Mouse (Mus musculus): ENCODE measurements around the gene Wdr5.
"Not testable (repeated sequence)": the region's sequence is repeated elsewhere in the genome, so short reads cannot be mapped to it uniquely, and the experiment has no call there.

Gene Wdr5

DNA sequence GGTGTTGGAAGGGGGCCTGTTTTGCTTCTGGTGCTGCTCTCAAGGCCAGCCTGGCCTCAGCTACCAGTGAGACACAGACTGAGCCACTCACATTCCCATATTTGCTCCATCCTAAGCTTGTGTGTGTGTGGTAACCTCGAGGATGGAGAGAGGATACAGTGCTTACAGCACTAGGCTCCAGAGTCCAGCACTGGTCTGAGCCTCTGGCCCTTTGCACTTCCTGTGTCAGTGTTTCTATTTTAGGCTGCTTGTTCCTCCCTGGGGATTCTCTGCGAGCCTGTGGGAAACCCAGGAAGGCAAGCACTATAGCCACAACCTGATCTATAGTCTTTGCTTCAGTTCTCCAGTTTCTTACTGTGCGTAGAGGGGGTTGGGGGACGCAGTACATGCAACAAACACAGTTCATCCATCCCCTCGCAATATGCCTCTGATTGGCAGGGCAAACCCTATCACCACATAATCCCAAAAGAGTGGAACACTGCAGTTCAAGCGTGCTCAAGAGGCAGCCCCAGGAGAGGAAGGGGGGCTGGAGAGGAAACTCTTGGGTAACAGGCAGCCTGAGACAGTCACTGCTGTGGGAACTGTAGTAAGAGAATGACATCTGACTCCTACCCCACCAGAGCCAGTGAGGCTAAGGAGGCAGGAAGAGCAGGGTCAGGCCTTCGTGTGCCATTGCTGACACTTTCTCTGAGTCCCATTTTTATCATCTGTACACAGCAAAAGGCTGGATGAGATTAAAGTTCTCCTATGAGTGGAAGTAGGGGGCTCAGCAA, 10.7 kb upstream of the Wdr5 start:
- no peak for DNase-seq (ENCODE audit: low spot score)

DNA sequence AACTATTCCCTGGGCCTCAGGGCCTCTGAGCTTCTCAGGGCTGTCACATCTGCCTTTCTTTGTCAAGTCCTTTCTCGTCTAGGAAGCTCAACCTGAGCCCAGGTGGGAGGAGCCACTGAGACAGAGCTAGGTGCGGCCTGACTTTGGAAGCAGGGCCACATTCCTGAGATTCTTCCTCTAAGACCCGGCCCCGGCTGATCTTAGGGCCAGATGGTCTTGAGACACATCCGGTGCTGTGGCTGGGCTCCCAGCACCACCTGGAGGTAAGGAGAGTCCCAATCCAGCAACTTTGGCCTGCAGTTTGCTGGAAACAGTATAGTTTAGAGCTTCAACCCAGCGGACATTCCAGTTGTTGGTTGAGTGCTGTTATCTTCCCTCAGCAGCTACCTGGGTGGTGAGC, 9.4 kb upstream of the Wdr5 start:
- DNase-seq (ENCODE audit: low spot score): no peak

DNA sequence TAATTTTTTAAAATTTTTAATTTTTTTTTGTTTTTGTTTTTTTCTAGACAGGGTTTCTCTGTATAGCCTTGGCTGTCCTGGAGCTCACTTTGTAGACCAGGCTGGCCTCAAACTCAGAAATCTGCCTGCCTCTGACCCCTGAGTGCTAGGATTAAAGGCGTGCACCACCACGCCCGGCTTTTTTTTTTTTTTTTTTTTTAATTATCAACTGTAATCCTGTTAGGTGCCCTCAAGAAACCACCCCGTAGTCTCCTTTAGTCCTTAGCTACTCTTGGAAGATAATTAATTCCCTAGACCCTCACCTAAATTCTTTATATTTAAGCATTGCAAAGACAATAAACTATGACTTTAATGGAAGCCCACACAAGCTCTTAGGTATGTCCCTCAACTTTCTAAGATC, 8.3 kb upstream of the Wdr5 start:
- not testable (repeated sequence) for DNase-seq (ENCODE audit: low spot score)

DNA sequence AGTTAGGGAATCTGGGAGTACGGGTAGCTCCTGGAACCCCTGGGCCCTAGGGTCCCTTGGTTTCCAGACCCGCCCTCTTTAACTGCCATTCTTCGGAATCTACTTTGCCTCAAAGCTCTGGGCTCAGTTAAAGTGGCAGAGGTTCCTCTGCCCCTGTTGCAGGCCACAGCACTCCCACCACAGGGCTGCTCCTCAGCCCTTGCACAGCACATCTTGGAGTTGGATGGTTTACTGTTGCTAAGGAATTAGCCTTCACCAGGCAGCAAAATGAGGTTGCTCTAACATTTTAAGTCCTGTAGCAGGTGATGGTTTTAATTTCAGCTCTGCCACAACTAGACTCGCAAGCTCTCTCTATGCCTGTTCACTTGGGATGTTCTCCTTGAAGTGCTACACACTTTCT, 7.4 kb upstream of the Wdr5 start, which contains the start of gene Brd3:
Brd3 (minus strand) TSS at position 101 of the 400 bp plus-strand sequence.
- DNase-seq (ENCODE audit: low spot score): no peak

DNA sequence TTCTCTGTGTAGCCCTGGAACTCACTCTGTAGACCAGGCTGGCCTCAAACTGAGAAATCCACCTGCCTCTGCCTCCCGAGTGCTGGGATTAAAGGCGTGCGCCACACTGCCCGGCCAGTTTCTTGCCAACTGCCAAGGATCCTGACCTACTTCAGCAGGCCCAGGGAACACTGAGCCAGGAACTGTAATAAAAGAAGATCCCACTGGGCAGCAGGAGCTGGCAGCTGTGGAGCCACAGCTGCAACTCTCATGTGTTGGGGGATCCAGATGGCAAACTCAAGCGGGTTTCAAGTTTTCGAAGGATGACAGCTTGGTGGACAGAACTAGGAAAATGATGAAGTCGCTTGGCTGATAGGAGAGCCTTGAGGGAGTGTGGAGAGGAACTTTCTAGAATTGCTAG, 4.3 kb upstream of the Wdr5 start:
- DNase-seq (ENCODE audit: low spot score): no peak

DNA sequence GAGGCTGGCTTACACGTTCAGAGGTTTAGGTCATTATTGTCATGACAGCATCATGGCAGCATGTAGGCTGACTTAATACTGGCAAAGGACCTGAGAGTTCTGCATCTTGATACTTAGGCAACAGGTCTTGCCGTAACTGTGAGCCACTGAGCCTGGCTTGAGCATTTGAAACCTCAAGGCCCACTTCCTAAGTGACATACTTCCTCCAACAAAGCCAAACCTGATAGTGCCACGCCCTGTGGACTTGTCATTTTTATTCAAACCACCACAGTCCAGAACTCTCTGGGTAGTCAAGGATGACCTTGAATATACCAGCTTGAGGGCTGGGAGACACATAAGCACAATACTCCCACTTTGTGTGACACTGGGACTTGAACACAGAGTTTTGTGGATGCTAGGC, 2.0 kb upstream of the Wdr5 start:
- DNase-seq (ENCODE audit: low spot score): no peak

DNA sequence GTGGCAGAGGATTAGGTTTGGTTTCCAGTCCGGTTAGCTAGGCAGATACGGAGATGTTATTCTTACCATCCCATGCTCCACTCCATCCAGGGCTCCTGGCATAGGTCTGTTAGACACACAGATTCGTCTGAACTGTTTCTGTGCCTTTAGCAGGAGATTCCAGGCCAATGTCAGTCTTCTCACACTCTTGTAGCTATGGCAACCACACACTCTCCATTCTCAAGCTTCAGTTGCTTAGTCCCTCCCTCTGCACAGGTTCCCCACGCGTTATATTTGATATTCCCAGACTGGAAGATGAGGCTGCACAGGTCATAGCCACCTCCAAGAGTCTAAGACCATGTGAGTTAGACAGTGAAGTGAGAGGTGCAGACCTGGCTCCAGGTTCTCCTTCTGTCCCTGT, 1.1 kb upstream of the Wdr5 start:
- DNase-seq (ENCODE audit: low spot score): no peak

DNA sequence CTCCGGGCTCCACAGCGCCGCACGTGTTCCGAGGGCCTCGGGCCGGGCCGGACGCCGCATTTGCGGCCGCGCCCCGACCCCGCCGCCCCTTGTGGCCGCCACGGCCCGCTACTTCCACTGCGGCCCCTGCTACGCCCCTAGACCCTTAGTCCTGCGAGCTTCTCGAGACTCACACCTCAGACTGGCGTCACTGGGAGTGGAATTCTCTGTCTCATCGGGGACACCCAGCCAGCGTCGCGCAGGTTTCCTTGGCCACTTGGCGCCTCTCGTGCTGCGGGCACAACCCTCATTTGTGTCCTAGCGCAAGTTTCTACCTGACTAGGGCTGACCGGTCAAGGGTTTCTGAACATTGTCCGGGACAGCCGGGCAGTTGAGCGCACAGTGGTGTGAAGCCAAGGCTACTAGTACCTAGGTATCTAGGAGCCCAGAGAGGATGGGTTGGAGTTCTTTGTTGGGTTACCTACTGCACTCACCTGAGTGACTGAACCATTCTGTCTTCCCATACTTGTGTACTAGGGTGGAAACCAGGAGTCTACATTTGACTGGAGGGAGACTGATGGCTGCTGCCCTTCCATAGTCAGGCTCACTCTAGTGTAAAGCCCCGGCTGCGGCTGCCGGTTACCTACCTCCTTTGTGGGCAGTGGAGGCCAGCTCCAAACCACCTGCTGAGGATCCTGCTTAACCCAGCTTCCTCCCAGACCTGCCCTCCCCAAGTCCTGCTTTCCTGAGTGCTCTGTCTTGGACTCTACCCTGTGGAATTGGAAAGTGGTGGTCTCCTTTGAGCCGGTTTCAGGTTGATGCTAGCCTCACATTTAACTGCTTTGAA, 597 bp downstream of the Wdr5 start:
- no peak for DNase-seq (ENCODE audit: low spot score)

DNA sequence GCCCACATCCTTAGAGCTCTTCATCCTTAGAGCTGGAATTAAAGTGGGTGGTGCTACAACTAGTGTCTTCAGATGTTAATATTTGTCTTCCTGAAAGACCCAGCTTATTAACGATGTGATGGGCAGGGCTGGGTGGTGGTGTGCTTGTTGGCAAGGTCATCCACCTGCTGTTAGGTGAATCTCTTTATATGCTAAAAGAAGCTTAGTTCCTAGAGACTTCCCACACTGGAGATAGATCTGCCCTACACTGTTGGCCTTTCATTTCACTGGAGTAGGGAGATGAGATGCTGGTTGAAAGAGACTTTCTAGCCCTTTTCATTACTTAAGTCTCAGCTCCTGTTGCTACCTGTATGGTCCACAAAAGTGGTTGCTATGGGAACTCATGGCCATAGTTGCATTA, 1.3 kb downstream of the Wdr5 start:
- DNase-seq (ENCODE audit: low spot score): no peak

DNA sequence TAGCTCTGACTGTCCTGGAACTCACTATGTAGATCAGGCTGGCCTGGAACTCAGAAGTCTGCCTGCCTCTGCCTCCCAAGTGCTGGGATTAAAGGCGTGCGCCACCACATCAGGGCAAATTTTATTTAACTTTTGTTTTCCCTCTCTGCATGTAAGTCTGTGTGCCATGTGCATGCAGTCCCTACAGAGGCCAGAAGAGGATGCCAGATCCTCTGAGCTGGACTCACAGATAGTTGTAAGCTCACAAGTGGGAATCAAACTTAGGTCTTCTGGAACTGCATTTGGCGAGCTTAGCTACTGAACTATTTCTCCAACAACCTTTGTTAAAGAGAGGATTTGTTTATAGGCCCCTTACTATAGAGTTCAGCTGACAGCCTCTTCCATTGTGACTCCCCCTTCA, 3.3 kb downstream of the Wdr5 start:
- DNase-seq (ENCODE audit: low spot score): no peak

DNA sequence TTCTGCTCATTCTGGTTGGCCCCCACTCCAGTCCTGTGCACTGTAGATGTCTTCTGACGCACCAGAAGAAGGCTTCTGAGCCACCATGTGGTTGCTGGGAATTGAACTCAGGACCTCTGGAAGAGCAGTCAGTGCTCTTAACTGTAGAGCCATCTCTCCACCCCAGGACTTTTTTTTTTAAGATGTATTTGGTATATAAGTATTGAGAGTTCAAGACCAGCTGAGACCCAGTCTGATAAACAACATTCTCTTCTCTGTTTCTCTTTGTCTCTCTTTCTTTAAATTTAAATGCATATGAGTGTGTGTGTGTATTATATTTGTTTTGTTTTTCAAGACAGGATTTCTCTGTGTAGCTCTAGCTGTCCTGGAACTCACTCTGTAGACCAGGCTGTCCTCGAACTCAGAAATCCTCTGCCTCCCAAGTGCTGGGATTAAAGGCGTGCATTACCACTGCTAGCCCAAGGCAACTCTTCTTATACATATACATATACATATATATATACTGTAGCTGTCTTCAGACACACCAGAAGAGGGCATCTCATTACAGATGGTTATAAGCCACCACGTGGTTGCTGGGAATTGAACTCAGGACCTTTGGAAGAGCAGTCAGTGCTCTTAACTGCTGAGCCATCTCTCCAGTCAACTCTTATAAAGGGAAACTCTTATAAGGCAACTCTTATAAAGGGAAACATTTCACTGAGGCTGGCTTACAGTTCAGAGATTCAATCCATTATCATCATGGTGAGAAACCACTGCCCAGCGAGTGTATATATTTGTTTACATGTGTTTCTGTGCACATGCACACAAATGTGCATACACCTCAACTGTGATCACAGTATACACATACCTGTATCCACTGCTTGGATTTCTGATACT, 23.7 kb downstream of the Wdr5 start:
- DNase-seq (ENCODE audit: low spot score): not testable (repeated sequence)

DNA sequence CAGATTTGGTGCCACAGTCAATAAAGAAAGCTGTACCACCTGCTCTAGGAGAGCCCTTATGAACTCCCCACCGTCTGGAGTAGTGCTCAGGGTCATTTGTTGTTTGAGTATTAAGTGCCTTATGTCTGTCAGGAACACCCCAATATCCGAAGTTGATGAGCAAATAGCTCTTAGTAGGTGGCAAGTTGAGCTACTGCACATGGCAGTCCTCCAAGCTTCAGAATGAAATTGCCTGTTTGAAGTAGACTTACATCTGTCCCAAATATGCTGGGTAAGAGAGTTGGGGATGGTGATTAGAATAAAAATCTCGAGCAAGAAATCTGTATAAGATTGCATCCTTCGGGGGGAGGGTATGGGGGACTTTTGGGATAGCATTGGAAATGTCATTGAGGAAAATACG, 24.4 kb downstream of the Wdr5 start:
- DNase-seq (ENCODE audit: low spot score): no peak

DNA sequence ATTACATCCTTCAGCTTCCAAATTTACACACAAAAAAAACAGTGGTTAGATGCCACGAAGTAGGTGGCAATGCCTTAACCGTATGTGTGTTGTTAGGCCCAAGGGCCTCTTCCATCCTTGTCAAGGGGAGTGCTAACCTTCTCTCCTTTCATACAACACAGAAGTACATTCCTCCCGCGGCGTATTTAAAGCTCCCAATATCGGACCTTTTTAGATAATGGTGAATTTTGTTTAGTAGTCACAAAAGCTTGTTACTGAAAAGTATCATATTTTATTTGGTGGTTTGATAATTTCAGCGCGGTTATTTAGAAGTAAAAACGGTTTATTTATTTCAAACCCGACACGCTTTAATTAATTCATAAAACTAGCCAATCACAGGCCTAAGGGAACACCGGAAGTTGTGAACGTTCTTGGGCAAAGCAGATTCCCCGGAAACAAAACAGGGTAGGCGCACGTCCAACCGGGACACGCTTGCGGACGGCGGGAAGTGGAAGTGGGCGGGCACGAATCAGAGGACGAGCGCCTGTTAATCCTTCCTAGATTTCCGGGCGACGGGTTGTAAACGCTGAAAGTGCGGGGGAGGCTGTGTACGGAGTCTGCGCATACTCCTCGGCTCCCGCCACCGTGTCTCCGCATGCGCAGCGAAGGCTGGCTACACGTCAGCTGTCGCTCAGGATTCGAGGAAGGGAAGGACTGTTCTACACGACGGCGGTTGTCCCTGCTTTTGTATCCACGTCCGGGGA, 25.0 kb downstream of the Wdr5 start:
- DNase-seq (ENCODE audit: low spot score): peak; percentile 96

DNA sequence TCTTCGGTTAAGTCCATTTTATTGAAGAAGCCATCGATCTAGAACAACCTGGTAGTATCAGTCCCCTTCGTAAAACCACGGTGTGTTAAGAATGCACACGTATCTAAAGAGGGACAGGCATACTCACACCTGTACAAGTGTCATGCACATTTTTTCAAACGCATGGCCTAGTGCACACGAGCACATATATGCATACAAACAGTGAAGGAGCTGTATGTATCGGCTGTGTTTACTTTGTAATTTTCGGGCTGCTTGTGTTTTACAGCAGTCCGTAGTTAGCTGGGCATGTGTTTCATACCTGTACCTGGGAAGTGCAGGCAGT, 25.5 kb downstream of the Wdr5 start:
- no peak for DNase-seq (ENCODE audit: low spot score)

DNA sequence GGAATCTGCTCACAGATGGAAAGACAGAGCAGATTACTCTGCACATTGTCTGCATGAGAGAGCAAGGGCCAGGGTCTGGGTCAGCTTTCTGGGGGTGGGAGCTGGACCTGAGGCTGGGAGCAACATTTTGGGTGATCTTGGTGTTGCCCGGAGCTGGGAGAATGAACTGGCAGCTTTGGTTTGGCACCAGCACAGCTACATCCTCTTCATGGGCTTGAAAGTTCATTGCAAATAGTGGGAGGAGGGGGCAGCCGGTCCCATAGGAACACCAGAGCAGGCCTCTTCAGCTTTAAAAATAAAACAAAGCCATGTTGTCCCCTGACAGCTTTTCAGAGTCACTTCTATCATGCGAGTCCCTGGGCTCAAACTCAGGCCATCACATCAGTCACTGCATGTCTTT, 26.3 kb downstream of the Wdr5 start:
- no peak for DNase-seq (ENCODE audit: low spot score)

DNA sequence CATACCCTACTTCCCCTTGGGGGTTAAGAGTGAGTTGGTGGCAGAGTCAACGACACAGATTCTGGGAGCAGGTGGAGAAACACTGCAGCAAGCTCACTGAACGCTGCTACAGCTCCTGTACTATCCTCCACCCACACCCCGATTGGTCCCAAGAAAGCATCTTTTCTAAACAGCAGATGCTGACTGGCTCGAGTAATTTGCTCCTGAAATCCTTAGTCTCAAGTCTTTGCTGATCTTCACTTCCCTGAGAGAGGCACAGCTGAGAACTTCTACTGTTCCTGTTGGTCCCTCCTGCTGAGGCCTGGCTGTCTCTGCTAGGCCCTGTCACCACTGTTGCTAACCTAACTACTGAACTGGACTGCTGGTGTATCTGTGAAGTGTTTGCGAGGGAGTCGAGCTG, 29.7 kb downstream of the Wdr5 start:
- DNase-seq (ENCODE audit: low spot score): no peak

DNA sequence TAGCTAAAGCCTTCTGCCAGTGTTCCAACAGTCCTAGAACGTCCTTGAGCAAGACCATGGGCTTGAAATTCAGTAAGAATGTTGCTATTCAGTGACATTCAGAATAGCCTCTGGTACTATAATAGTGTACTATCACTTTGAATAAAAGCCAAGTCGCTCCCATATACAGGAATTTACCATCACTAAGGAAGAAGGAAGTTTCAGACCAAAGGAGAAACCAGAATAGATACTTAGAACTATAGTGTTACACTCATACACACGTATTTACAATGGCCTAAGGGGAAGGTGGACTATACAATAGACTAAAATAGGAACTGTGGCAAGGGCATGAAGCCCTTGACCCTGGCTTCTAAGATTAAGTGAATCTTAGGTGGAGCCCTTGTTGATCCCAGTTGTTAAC, 30.6 kb downstream of the Wdr5 start:
- not testable (repeated sequence) for DNase-seq (ENCODE audit: low spot score)

DNA sequence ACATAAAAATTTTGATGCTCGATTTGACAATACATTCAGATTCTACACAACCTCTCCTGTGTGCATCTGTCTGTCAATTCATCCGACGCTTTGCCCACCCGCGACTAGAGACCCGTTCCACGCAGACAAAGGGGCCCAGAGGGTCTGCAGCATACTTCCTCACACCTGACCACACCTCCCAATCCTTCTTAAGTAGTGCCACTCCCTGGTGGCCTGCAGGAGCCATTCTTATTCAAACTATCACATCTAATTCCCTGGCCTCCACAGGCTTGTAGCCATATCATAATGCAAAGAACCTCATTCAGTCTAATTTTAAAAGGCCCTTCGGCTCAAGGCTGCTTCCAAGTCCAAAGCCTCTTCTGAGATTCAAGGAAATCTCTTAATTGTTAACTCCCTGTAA, 31.1 kb downstream of the Wdr5 start:
- DNase-seq (ENCODE audit: low spot score): not testable (repeated sequence)

DNA sequence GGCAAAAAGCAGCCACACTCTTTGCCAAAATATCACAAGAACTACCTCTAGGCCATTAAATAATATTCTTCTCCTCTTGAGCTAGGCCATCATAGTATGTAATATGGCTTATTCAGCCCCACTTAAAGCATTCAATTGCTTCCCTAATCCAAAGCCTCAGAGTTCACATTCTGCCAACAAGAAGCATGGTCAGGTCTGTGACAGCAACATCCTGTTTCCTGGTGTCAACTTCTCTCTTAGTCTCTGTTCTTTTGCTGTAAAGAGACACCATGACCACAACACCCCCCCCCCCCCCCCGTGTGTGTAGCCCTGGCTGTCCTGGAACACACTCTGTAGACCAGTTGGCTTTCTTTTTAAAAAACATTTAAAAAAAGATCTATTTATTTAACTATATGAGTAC, 32.4 kb downstream of the Wdr5 start:
- no peak for DNase-seq (ENCODE audit: low spot score)

DNA sequence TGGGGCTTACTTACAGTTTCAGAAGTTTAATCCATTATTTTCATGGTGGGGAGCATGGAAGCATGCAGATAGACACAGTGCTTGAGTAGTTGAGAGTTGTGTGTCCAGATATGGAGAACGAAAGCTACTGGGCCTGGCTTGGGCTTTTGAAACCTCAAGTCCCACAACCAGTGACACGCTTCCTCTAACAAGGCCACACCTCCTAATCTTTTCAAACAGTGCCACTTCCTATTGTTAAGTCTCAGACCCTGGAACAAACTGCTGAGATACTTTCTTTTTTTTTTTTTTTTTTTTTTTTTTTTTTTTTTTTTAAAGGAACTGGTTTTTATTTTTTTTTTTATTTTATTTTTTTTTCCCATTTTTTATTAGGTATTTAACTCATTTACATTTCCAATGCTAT, 33.0 kb downstream of the Wdr5 start:
- DNase-seq (ENCODE audit: low spot score): no peak

DNA sequence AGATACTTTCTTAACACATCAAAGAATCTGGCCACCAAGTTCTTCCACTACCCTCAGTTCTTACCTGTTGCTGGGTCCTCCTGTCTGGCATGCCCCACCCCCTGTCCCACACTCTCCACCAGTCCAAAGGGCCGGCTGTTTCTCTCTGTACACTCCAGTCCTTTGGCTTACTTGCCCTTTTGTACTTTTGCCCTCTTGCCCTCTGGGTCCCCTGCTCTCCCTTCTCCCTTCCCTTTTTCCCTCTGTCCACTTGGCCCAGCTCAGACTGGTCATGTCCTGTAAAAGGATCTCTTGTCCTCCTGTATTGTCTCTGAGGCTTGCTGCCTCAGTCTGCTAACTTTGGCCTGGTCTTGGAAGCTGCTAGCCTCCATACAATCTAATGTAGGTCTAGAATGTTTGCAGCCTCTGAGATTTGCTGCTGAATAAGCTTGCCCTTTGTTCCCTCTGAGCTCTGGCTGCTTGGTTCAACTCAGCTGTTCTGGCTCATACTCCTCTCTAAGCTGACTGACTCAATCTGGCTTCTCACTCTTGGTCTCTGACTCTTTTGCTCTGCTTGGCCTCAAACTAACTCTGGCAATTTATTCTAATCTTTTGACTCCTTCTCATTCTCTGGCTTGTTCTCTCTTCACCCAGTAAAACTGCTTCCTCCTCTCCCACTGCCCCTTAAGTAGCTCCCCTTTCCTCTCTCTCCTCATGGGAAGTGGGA, 33.9 kb downstream of the Wdr5 start:
- no peak for DNase-seq (ENCODE audit: low spot score)

Data from testis, postnatal 10 days (tissue).